Mouse (Mus musculus): ENCODE measurements around the gene Dnajb4. TPM values are rescaled to one million over a fixed set of nuclear protein-coding genes. Genes with fewer than 3 reads are reported as not detected.
"Not testable (repeated sequence)": the region's sequence is repeated elsewhere in the genome, so short reads cannot be mapped to it uniquely, and the experiment has no call there.

Gene Dnajb4
- polyA plus RNA-seq, 1 experiment from 2014 or later = 33.7 TPM

GRCm38 (mm10) chr3:152133621-152134020 lies 76.5 kb downstream of the Dnajb4 start:
- Histone ChIP-seq H3K4me1 (ENCODE audit: insufficient read depth) (no peaks in the 10 kb centered on the region), H3K27me3 (ENCODE audit: insufficient read depth, low read length) (no peaks in the 10 kb centered on the region), H3K27ac (ENCODE audit: low read depth) (no peak overlapping the region), H3K4me3 (ENCODE audit: low read depth, low read length) (no peak overlapping the region), H3K4me2 (no peak overlapping the region), H3K9me3 (ENCODE audit: low read depth, low read length) (no peaks in the 10 kb centered on the region), H3K36me3 (ENCODE audit: insufficient read depth) (no peaks in the 10 kb centered on the region), H3K9ac (no peak overlapping the region)
- ATAC-seq (ENCODE audit: insufficient read depth) = no peak
- WGBS = 57% methylated on average over 9 of the region's 9 CpGs
- no peak for DNase-seq
- TF ChIP-seq CTCF (IDR thresholded peaks at IDR 0.05; ENCODE audit: low read depth) = no peak

GRCm38 (mm10) chr3:152130963-152131362 lies 79.1 kb downstream of the Dnajb4 start:
- no peaks in the 10 kb centered on the region for H3K9me3 ChIP-seq (ENCODE audit: low read depth, low read length)
- no peak overlapping the region for H3K4me2 ChIP-seq
- no peak for TF ChIP-seq CTCF (IDR thresholded peaks at IDR 0.05; ENCODE audit: low read depth)
- no peaks in the 10 kb centered on the region for H3K4me1 ChIP-seq (ENCODE audit: insufficient read depth)
- no peak overlapping the region for H3K9ac ChIP-seq
- no peaks in the 10 kb centered on the region for H3K36me3 ChIP-seq (ENCODE audit: insufficient read depth)
- H3K27me3 ChIP-seq (ENCODE audit: insufficient read depth, low read length) = no peaks in the 10 kb centered on the region
- no peak overlapping the region for H3K4me3 ChIP-seq (ENCODE audit: low read depth, low read length)
- 69% methylated on average over 4 of the region's 4 CpGs for WGBS
- no peak overlapping the region for H3K27ac ChIP-seq (ENCODE audit: low read depth)
- ATAC-seq (ENCODE audit: insufficient read depth) (no peak), DNase-seq (no peak)

GRCm38 (mm10) chr3:152129426-152129825 lies 80.7 kb downstream of the Dnajb4 start:
- not testable (repeated sequence) for DNase-seq; ATAC-seq (ENCODE audit: insufficient read depth); H3K36me3 ChIP-seq (ENCODE audit: insufficient read depth); H3K27me3 ChIP-seq (ENCODE audit: insufficient read depth, low read length); H3K4me2 ChIP-seq; H3K4me1 ChIP-seq (ENCODE audit: insufficient read depth); H3K27ac ChIP-seq (ENCODE audit: low read depth); H3K4me3 ChIP-seq (ENCODE audit: low read depth, low read length); H3K9ac ChIP-seq; H3K9me3 ChIP-seq (ENCODE audit: low read depth, low read length)
- WGBS = 88% methylated on average over 4 of the region's 4 CpGs

GRCm38 (mm10) chr3:152128631-152129030 lies 81.5 kb downstream of the Dnajb4 start:
- Histone ChIP-seq H3K9ac (no peak overlapping the region), H3K4me1 (ENCODE audit: insufficient read depth) (no peaks in the 10 kb centered on the region), H3K4me2 (no peak overlapping the region), H3K27ac (ENCODE audit: low read depth) (no peak overlapping the region), H3K9me3 (ENCODE audit: low read depth, low read length) (no peaks in the 10 kb centered on the region), H3K36me3 (ENCODE audit: insufficient read depth) (no peaks in the 10 kb centered on the region), H3K27me3 (ENCODE audit: insufficient read depth, low read length) (no peaks in the 10 kb centered on the region), H3K4me3 (ENCODE audit: low read depth, low read length) (no peak overlapping the region)
- ATAC-seq (ENCODE audit: insufficient read depth) (no peak), DNase-seq (no peak)
- TF ChIP-seq CTCF (IDR thresholded peaks at IDR 0.05; ENCODE audit: low read depth) = no peak
- 70% methylated on average over 7 of the region's 7 CpGs for WGBS

Other genes with a start within 250 kb of the Dnajb4 start
- 4.3 and 6.8 TPM in 2 replicates for gene Gipc2, start 44.1 kb downstream of the Dnajb4 start, polyA plus RNA-seq (2014; fragmentation: Nextera tagmentation; extraction: Ambion mirVana)
- 300 and 305 TPM in 2 replicates for gene Fubp1, start 120 bp upstream of the Dnajb4 start, polyA plus RNA-seq (2014; fragmentation: Nextera tagmentation; extraction: Ambion mirVana)
- 72.6 and 80.5 TPM in 2 replicates for gene Nexn, start 56.0 kb upstream of the Dnajb4 start, polyA plus RNA-seq (2014; fragmentation: Nextera tagmentation; extraction: Ambion mirVana)
- gene Miga1, start 130.1 kb upstream of the Dnajb4 start, polyA plus RNA-seq (2014; fragmentation: Nextera tagmentation; extraction: Ambion mirVana) = 18.1 and 20.3 TPM in 2 replicates
- 57.4 and 59.0 TPM in 2 replicates for gene Usp33, start 136.2 kb upstream of the Dnajb4 start, polyA plus RNA-seq (2014; fragmentation: Nextera tagmentation; extraction: Ambion mirVana)
- 68.6 and 72.3 TPM in 2 replicates for gene Zzz3, start 185.2 kb upstream of the Dnajb4 start, polyA plus RNA-seq (2014; fragmentation: Nextera tagmentation; extraction: Ambion mirVana)